Mouse (Mus musculus): ENCODE measurements around the gene Eif6. TPM values are rescaled to one million over a fixed set of nuclear protein-coding genes. Genes with fewer than 3 reads are reported as not detected.

The Eif6 gene
- total RNA-seq, 4 experiments from 2014 or later: 44.3 to 49.9 (median 48.6) TPM

DNA sequence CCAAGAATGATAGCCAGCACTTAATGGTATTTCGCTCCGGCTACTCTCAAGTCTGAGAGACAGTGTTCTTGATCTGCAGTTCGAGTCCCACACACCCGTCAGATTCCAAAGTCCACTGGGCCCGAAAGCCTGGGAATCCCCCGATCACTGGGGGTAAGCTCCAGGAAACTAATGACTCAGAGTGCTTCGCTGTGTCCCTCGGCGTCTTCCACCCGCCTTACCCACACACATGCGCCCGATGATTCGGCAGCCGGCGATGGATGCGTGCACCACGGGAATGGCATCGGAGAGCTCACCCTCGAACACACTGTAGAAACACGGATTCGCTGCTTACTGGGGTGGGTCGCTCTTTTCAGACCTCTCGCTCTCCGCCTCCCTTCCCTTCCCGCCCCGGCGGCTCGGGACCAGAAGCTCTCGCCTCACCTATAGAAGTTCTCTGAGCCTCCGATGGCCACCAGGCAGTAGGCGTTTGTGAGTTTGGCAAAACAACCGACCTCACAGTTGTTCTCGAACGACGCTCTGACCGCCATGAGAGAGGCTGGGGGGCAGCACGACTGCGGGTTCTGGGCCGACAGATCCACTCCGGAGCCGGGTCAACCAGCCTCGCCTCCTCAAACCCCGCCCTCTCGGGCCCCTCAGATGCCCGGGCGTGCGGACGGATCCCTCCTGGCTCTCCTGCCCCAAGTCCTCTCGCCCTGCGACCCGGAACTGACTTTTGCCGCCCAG is 658 bp downstream of the Eif6 start:
- no peak for DNase-seq (ENCODE audit: low spot score in 2 of 2)

GRCm38 (mm10) chr2:155823722-155824121 is 3.0 kb downstream of the Eif6 start:
- no peak for DNase-seq (ENCODE audit: low spot score in 2 of 2)

DNA sequence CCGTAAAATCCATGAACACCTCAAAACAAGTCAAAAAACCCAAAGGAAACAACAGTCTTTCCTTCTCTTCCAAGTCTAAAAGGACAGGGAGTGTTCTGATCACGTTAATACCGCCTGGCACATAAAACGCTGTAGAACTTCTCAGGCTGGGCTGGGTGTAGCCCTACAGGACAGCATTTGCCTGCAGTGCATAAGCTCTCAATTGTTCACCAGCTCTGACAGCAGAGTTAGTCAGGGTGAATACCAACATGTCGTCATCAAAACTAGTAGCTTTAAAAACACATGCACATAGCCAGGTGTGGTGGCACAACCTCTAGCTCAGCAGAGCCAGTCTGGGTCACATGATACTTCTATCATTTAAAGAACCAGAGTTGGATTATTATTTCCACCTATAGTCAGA is 5.9 kb downstream of the Eif6 start:
- no peak for DNase-seq (ENCODE audit: low spot score in 2 of 2)

- no peak for DNase-seq (ENCODE audit: low spot score in 2 of 2)
Observed at GRCm38 (mm10) chr2:155819449-155820251, 7.1 kb downstream of the Eif6 start.

- no peak for DNase-seq (ENCODE audit: low spot score in 2 of 2)
Observed at GRCm38 (mm10) chr2:155819392-155819448, 7.5 kb downstream of the Eif6 start, which contains the start of gene BC029722. TSS of gene BC029722 (minus strand) at chr2:155819426.

- DNase-seq (ENCODE audit: low spot score in 2 of 2): peak; percentile 95 to 97
Observed at GRCm38 (mm10) chr2:155818596-155819391, 7.9 kb downstream of the Eif6 start.

DNA sequence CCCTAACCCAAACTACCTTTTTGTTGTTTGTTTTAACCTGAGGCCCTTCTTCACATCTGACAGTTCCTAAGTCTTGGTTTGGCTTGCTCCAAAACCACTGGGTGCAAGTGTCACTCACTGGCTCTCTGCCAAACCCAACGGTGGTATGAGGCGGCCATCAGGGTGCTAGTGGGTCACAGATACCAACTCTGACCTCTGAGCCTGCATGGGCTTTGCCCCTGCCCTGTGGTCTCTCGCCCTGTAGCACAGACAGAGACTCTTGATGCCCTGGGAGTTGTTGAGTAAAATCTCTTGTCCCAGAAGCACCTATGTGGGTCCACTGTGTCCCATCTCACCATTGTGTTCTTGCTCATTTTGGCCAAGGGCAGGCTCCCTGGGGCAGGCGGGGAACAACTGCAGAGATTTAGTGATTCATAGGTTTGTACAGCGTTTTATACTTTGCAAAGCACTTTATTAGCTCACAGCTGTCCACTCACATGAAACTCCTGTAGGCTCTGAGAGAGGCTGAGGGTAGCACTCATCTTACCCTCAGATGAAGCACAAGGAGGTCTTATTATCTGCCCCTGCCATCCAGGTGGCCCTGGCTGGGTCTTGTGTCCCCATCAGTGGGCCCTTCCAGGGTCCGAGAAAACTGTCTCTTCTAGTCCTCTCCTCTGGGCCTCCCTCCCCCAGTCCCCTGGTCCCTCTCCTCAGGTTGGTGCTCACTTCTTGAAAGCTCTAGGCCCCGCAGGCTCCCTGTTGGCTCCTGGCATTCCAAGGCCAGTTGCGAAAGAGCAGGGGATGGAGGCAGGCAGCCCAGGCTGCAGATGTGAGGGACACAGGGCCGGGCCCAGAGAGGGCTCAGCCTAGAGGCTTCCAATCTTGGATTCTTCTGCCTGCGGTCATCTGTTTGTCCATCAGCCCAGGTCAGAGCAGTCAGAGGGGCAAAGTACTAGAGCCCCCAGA is 9.2 kb downstream of the Eif6 start:
- peak in 1 of 2 experiments; percentile 42 for DNase-seq (ENCODE audit: low spot score in 2 of 2)

- no peak for DNase-seq (ENCODE audit: low spot score in 2 of 2)
Observed at GRCm38 (mm10) chr2:155816179-155816578, 10.5 kb downstream of the Eif6 start.

- DNase-seq (ENCODE audit: low spot score in 2 of 2): no peak
Observed at GRCm38 (mm10) chr2:155814829-155815228, 11.9 kb downstream of the Eif6 start.

DNA sequence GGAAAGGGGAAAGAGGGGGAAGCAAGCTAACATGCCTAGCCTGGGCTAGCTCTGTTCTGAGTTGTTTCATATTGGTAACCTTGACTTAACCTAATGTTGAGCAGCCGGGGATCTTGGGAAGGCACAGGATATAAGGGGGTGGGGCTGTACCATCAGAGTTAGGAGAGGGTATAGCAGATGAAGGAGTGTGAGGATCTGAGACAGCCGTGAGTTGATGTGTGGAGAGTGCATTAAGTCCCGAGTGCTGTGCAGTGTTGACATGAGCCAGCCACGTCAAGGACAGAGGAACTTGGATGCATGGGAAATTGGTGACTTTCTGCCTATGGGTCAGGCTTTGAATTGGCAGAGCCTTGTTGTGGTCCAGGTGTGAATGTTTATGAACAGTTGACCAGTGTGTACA is 14.1 kb downstream of the Eif6 start:
- DNase-seq (ENCODE audit: low spot score in 2 of 2): no peak

DNA sequence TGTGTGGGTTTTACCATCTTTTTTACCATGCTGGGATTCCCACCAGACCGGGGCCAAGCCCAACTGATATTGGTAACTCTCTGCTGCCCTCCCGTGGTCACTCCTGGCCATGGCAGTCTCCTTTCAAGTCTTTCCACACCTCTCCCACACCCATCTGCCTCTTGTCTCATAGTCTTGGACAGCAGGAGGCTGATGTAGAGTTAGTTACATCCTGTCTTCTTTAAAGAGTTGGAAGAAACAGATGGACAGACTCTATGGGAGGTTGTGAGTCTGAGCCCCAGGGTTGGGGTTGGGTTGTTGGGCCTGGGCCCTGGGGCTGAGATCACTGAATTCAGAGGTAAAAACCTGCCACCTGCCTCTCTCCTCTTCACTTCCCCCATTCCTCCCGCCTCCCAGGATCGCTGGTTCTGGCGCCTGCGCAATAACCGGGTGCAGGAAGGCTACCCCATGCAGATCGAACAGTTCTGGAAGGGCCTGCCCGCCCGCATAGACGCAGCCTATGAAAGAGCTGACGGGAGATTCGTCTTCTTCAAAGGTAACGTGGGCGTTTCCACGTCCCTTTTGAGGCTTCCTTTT is 14.8 kb downstream of the Eif6 start:
- peak; percentile 65 to 73 for DNase-seq (ENCODE audit: low spot score in 2 of 2)

DNA sequence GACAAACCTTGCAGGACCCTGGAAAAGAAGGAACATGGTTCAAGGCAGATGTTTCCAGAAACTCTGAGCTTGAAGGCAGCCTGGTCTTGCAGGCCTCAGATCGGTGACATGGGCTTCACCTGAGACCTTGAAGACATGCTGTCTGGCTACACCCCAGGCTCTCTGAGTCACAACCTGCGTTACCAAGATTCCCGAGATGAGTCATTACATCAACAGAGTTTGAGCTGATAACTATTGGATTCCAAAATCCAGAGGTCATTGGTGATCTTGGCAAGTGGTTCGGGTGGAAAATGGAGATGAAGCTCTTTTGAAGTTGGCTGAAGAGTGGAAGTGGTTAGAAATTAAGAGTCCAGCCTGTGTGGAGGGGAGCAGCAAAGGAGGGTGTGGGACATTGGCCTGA is 17.1 kb downstream of the Eif6 start:
- no peak for DNase-seq (ENCODE audit: low spot score in 2 of 2)

- DNase-seq (ENCODE audit: low spot score in 2 of 2): no peak
Observed at GRCm38 (mm10) chr2:155807408-155807807, 19.3 kb downstream of the Eif6 start.

DNA sequence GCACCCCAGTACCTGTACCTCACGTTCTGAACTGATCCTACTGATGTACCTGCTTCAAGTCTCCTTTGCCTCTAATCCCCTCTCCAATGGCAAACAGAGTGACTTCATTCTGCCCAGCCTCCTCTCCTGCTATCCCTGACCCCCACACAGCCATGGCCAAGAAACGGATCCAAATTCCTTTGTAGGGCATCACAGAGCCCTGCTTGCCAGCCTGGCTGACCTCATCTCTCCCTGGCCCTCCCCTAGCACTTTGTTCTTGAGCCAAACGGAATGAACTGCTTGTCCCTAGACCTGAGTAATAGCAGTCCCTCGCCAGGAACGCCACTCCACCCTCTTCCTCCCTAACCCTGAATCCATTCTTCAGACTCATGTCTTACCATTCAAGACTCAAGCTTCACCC is 20.2 kb downstream of the Eif6 start:
- DNase-seq (ENCODE audit: low spot score in 2 of 2): no peak

- no peak for DNase-seq (ENCODE audit: low spot score in 2 of 2)
Observed at GRCm38 (mm10) chr2:155805925-155806255, 20.8 kb downstream of the Eif6 start.

DNA sequence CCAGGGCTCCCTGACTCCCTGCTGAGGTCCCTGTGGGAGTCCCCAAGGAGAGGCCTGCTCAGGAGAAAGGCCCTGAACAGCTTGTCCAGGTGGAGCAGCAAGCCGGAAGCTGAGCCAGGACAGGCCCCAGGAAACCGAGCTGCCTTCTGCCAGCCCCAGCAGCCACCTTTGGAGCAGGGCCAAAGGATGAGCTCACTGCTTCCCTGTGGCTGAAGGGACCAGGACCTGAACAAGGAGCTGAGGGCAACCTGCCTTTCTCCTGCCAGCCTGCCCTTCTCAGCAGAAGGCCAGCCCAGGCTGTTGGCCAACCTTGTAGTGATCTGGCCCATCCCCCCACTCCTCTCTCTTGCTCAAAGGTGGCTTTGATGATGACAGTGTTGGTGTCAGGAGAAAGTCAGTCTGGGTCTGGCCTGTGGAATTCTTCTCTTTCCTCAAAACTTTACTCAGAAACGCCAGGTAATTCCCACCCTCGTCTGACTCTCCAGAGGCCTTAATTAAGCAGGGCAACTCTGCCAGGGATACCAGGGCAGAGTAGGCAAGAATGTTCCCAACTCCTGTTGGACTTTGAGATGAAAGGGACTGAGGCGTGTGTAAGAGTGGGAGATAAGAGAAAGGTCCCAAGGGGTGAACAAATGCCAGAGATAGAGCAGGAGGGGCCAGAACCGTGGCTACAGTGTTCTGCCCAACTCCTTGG is 21.3 kb downstream of the Eif6 start:
- peak; percentile 45 to 56 for DNase-seq (ENCODE audit: low spot score in 2 of 2)

- DNase-seq (ENCODE audit: low spot score in 2 of 2): no peak
Observed at GRCm38 (mm10) chr2:155804053-155804452, 22.7 kb downstream of the Eif6 start.

- no peak for DNase-seq (ENCODE audit: low spot score in 2 of 2)
Observed at GRCm38 (mm10) chr2:155802761-155803160, 24.0 kb downstream of the Eif6 start.

- DNase-seq (ENCODE audit: low spot score in 2 of 2): no peak
Observed at GRCm38 (mm10) chr2:155798613-155799012, 28.1 kb downstream of the Eif6 start.

DNA sequence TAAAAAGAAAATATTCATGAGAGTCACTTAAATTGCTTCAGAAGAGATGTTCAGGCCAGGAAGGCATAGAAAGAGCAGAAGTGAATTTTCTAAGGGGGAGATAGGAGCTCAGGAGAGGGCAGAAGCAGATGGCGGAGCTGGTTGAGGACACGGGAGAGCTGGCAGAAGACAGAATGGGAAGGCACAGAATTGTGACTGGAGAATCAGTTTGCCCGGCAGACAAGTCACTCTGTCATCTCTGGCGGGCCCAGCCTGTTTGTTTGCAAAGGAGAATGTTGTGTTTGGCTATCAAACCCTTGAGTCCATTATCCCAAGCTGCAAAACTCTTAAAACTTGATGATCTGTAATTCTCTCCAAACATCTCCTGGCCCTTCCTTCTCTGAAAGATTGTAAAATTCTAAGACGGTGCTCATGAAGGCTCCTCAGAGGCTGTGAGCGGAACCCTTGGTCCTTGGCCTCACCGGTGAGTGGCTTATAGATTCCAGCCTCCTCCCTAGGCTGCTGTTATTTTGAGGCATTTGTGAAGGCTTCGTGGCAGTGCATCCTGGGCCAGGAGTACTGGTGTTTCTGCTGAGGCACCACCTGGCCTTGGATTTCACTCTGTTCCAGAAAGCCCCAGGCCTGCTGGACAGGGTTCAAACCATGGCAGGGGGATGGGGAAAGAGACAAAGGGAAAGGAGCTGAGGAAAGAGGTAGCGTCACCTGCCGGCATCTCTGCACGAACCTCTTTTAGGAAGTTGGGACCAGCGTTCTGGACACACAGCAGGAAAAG is 31.9 kb downstream of the Eif6 start:
- DNase-seq (ENCODE audit: low spot score in 2 of 2): no peak

All from gastrocnemius, adult 8-10 months (tissue).